Mouse (Mus musculus): ENCODE data around the gene Tcf20. TPM values are rescaled to one million over a fixed set of nuclear protein-coding genes. Genes with fewer than 3 reads are reported as not detected.

Tcf20 gene
- polyA plus RNA-seq, 1 experiment from 2014 or later, result 5.6 TPM

DNA sequence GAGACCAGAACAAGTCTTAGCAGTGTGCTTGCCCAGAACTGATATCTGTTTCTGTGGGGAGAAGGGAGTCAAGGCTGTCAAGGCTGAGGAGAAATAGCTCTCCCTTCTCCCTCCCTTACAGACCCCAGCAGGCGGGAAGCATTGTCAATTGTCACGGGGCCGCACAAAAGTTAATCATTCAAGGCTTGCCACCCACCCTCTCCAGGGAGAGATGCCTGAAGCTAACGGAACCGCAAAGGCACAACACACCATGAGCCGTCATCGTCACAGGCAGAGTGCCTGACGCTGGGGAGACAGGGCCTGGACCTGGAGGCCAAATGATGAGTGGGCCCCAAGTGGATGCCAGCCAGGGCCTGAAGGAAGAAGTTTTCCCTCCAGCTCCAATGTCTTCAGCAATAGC, 22.8 kb upstream of the Tcf20 start:
- Histone ChIP-seq H3K36me3 (ENCODE audit: insufficient read depth, low read length) (no peaks in the 10 kb centered on the region), H3K4me1 (replicated peaks; ENCODE audit: insufficient read depth, low read length) (peaks cover 10% of the 10 kb centered on the region; the same call in 1 of the 2 replicates), H3K27ac (no peak overlapping the region), H3K9ac (ENCODE audit: low read depth, low read length) (no peak overlapping the region), H3K4me3 (replicated peaks; ENCODE audit: low read depth, low read length) (no peak overlapping the region), H3K27me3 (ENCODE audit: insufficient read depth, low read length) (no peaks in the 10 kb centered on the region), H3K9me3 (replicated peaks; ENCODE audit: low read length) (no peaks in the 10 kb centered on the region), H3K4me2 (ENCODE audit: low read length) (no peak overlapping the region)
- TF ChIP-seq CTCF (IDR thresholded peaks at IDR 0.05; ENCODE audit: low read depth), result no peak
- WGBS, result 21% methylated on average over 8 of the region's 8 CpGs
- no peak for DNase-seq (ENCODE audit: low spot score)
- 0 out of 2 replicates have a peak, but pooled peaks have one; percentile 26 for ATAC-seq (replicated peaks; ENCODE audit: low FRiP score, low read depth)

DNA sequence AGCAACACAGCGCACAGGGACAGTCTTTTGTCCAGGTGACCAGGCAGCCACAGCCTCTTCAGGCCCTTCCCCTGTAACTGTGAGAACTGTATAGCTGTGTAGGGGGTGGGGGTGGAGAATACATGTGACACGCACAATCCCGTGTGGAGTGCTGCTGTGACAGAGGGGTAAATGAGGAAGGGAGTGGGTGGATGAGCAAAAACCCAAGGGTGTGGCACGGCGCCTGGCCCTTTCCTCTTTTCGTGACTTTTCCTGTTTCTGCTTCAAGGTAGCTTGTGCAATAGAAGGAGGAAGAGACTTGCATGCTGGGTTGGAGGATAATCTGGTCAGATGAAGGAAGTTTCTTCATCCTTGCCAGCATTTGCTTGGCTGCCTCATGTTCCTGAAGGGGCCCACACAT, 21.9 kb upstream of the Tcf20 start:
- Histone ChIP-seq H3K4me1 (replicated peaks; ENCODE audit: insufficient read depth, low read length) (peaks cover 10% of the 10 kb centered on the region; the same call in 1 of the 2 replicates), H3K27ac (no peak overlapping the region), H3K4me3 (replicated peaks; ENCODE audit: low read depth, low read length) (no peak overlapping the region), H3K9ac (ENCODE audit: low read depth, low read length) (no peak overlapping the region), H3K4me2 (ENCODE audit: low read length) (no peak overlapping the region), H3K36me3 (ENCODE audit: insufficient read depth, low read length) (no peaks in the 10 kb centered on the region), H3K27me3 (ENCODE audit: insufficient read depth, low read length) (no peaks in the 10 kb centered on the region), H3K9me3 (replicated peaks; ENCODE audit: low read length) (no peaks in the 10 kb centered on the region)
- no peak for DNase-seq (ENCODE audit: low spot score)
- ATAC-seq (replicated peaks; ENCODE audit: low FRiP score, low read depth), result no peak
- 91% methylated on average over 6 of the region's 6 CpGs for WGBS
- no peak for TF ChIP-seq CTCF (IDR thresholded peaks at IDR 0.05; ENCODE audit: low read depth)

DNA sequence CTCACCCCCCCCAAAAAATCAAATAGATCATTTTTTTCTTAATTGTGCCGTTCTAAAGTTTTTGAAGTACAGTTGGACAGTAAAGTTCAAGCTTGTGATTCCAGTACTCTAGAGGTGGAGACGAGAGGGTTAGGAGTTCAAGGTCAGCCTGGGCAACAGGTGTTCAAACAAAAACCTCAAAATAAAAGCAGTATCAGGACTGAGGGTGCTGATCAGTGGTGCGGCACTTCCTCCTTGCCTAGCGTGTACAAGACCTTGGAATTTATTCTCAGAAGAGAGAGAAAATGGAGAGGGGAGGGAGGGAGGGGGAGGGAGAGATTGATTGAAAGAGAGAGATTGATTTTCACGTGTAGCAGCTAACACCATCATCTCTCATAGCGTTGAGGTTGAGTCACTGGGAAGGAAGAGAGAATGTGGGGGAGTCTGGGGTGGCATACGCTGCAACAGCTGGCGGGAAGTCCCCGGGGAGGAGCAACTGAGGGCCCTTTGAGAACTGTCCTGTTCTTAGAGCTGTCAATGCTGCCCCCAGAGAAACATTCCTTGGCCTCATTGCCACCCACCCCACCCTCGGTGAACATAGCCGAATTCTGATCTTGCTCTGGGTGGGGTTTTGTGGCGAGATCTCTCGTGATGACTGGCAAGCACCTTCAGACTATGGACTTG, 21.2 kb upstream of the Tcf20 start:
- Histone ChIP-seq H3K27ac (no peak overlapping the region), H3K27me3 (ENCODE audit: insufficient read depth, low read length) (no peaks in the 10 kb centered on the region), H3K4me3 (replicated peaks; ENCODE audit: low read depth, low read length) (no peak overlapping the region), H3K4me1 (replicated peaks; ENCODE audit: insufficient read depth, low read length) (peaks cover 10% of the 10 kb centered on the region; the same call in 1 of the 2 replicates), H3K9ac (ENCODE audit: low read depth, low read length) (no peak overlapping the region), H3K9me3 (replicated peaks; ENCODE audit: low read length) (no peaks in the 10 kb centered on the region), H3K36me3 (ENCODE audit: insufficient read depth, low read length) (no peaks in the 10 kb centered on the region), H3K4me2 (ENCODE audit: low read length) (no peak overlapping the region)
- ATAC-seq (replicated peaks; ENCODE audit: low FRiP score, low read depth) (no peak), DNase-seq (ENCODE audit: low spot score) (no peak)
- 47% methylated on average over 13 of the region's 13 CpGs for WGBS
- TF ChIP-seq CTCF (IDR thresholded peaks at IDR 0.05; ENCODE audit: low read depth), result no peak

DNA sequence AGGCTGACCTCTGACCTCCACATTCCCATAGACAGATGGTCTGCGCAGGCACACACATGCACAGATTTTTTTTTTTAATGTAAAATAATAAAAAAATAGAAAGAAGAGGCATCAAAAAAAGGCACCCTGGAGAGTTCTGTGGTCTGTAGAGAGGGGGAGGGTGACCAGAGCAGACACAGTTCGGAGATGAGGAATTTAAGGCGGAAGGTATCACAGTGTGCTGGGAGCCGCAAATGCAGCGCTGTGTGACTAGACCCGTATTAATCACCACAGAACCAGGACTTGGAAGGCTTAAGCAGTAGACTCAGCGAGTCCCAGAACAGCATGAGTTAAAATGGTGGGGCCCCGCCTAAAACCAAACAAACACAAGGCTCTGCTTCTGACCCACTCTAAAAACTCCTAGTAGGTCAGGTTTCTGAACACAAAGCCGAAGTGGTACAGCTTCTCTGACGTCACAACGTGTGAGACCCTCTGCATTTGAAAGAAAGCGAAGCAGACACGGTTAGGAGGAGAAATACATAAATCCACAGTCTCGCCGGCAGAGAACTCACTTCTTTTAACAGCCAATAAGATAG, 19.8 kb upstream of the Tcf20 start:
- WGBS, result 33% methylated on average over 15 of the region's 15 CpGs
- ATAC-seq (replicated peaks; ENCODE audit: low FRiP score, low read depth) (no peak), DNase-seq (ENCODE audit: low spot score) (no peak)
- TF ChIP-seq CTCF (IDR thresholded peaks at IDR 0.05; ENCODE audit: low read depth), result no peak
- Histone ChIP-seq H3K4me1 (replicated peaks; ENCODE audit: insufficient read depth, low read length) (peaks cover 10% of the 10 kb centered on the region; the same call in 1 of the 2 replicates), H3K9me3 (replicated peaks; ENCODE audit: low read length) (no peaks in the 10 kb centered on the region), H3K4me2 (ENCODE audit: low read length) (no peak overlapping the region), H3K27me3 (ENCODE audit: insufficient read depth, low read length) (no peaks in the 10 kb centered on the region), H3K36me3 (ENCODE audit: insufficient read depth, low read length) (no peaks in the 10 kb centered on the region), H3K27ac (no peak overlapping the region), H3K9ac (ENCODE audit: low read depth, low read length) (no peak overlapping the region), H3K4me3 (replicated peaks; ENCODE audit: low read depth, low read length) (no peak overlapping the region)

DNA sequence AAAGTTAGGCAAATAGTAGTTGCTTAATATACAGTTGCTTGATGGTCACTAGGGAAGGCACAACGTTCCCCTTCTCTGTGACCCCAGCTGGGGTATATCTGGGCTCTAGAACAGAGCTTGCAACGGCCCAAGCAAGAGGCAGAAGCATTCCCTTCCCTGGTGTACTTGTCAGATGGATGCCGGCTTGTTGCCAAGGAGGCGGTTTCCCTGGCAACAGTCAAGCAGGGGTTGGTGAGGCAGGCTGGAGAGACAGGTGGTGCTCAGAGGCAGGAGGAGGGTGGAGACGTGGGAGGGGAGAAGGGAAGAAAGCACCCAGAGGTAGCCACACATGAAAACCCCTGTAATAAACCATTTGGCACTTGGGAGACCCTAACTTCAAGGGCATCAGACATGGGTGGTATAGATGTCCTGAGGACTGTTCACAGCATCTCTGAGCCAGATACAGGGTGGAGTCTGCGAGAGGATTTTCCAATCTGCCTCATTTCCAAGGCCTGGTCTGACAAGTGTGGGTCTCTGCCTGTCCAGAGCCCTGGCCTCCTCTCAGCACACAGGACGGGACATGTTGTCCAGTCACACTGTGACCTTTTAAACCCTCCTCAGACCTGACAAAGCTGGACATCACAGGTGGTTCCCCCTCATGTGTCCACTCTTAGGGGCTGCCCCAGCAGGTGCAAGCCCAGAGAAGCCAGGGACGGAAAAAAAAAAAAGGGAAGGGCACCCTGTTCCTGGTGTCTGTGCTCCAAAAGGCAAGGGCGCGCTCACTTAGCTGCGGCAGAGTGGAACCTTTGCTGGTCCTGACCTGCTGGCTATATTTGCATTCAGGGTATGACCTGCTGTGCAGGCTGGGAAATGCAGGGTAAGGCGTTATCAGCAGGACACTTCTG, 15.2 kb upstream of the Tcf20 start:
- Histone ChIP-seq H3K4me1 (replicated peaks; ENCODE audit: insufficient read depth, low read length) (no peaks in the 10 kb centered on the region), H3K27ac (no peak overlapping the region), H3K4me3 (replicated peaks; ENCODE audit: low read depth, low read length) (no peak overlapping the region), H3K4me2 (ENCODE audit: low read length) (no peak overlapping the region), H3K9me3 (replicated peaks; ENCODE audit: low read length) (no peaks in the 10 kb centered on the region), H3K27me3 (ENCODE audit: insufficient read depth, low read length) (no peaks in the 10 kb centered on the region), H3K36me3 (ENCODE audit: insufficient read depth, low read length) (no peaks in the 10 kb centered on the region), H3K9ac (ENCODE audit: low read depth, low read length) (no peak overlapping the region)
- ATAC-seq (replicated peaks; ENCODE audit: low FRiP score, low read depth) (no peak), DNase-seq (ENCODE audit: low spot score) (no peak)
- no peak for TF ChIP-seq CTCF (IDR thresholded peaks at IDR 0.05; ENCODE audit: low read depth)
- 47% methylated on average over 12 of the region's 12 CpGs for WGBS

DNA sequence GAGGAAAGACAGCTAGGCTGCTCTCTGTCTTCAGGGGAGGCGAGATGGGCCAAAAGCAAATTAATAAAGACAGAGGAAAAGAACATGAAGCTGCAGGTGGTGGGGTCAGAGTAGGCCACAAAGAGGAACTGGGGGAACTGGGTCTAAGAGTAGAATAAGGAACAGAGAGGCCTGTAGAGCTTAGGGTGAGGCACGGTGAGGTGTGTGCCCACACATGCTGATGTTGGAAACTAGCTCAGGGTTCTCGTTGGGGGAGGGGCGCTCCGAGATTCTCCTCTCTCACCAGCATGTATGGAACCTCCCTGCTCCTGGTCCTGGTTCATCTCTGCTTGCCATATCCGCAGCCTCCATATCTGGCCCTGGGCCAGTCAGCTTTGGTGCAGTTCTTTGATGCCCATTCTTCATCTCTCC, 11.1 kb upstream of the Tcf20 start:
- H3K9ac ChIP-seq (ENCODE audit: low read depth, low read length), result no peak overlapping the region
- no peak overlapping the region for H3K27ac ChIP-seq
- H3K27me3 ChIP-seq (ENCODE audit: insufficient read depth, low read length), result no peaks in the 10 kb centered on the region
- WGBS, result 89% methylated on average over 6 of the region's 6 CpGs
- no peak overlapping the region for H3K4me3 ChIP-seq (replicated peaks; ENCODE audit: low read depth, low read length)
- no peaks in the 10 kb centered on the region for H3K9me3 ChIP-seq (replicated peaks; ENCODE audit: low read length)
- H3K4me1 ChIP-seq (replicated peaks; ENCODE audit: insufficient read depth, low read length), result no peaks in the 10 kb centered on the region
- TF ChIP-seq CTCF (IDR thresholded peaks at IDR 0.05; ENCODE audit: low read depth), result no peak
- H3K36me3 ChIP-seq (ENCODE audit: insufficient read depth, low read length), result no peaks in the 10 kb centered on the region
- DNase-seq (ENCODE audit: low spot score) (no peak), ATAC-seq (replicated peaks; ENCODE audit: low FRiP score, low read depth) (no peak)
- no peak overlapping the region for H3K4me2 ChIP-seq (ENCODE audit: low read length)
